Mouse (Mus musculus) liver, embryonic 13.5 days (tissue): ENCODE data around the gene Pagr1a. TPM values are rescaled to one million over a fixed set of nuclear protein-coding genes. Genes with fewer than 3 reads are reported as not detected.

Experiments used
- ATAC-seq: fragments of 200-750 bp; cut with Nextera tagmentation; 2 replicates; pipeline ENCODE4 v1.8.0; 2017; ENCODE audit warnings: low read depth, mild to moderate bottlenecking, moderate number of reproducible peaks, moderate library complexity
- DNase-seq: peaks from one replicate; pipeline ENCODE4 v3.0.0; 2022
- H3K27ac ChIP-seq: fragments of 300-500 bp; sonication (generic); 2 replicates; pipeline ENCODE4 v1.5.1; 2015; ENCODE audit warnings: moderate library complexity, mild to moderate bottlenecking, inconsistent platforms
- H3K27me3 ChIP-seq: fragments of 300-500 bp; sonication (generic); 2 replicates; pipeline ENCODE4 v1.6.1; 2015; ENCODE audit warnings: mild to moderate bottlenecking, inconsistent platforms
- H3K36me3 ChIP-seq: fragments of 300-500 bp; sonication (generic); 2 replicates; pipeline ENCODE4 v1.6.1; 2015; ENCODE audit warnings: mild to moderate bottlenecking, inconsistent platforms
- H3K4me1 ChIP-seq: fragments of 300-500 bp; sonication (generic); replicated peaks from 2 replicates; pipeline ENCODE4 v1.6.1; 2015; ENCODE audit warnings: inconsistent platforms
- H3K4me2 ChIP-seq: fragments of 300-500 bp; sonication (generic); 2 replicates; pipeline ENCODE4 v1.6.1; 2015; ENCODE audit warnings: inconsistent platforms, mild to moderate bottlenecking, moderate library complexity
- H3K4me3 ChIP-seq: fragments of 300-500 bp; sonication (generic); replicated peaks from 2 replicates; pipeline ENCODE4 v1.5.1; 2015; ENCODE audit warnings: mild to moderate bottlenecking, inconsistent platforms
- H3K9ac ChIP-seq: fragments of 300-500 bp; sonication (generic); 2 replicates; pipeline ENCODE4 v1.6.1; 2015; ENCODE audit warnings: mild to moderate bottlenecking, inconsistent platforms
- H3K9me3 ChIP-seq: fragments of 300-500 bp; sonication (generic); replicated peaks from 2 replicates; pipeline ENCODE4 v1.6.1; 2016; ENCODE audit warnings: inconsistent platforms
- WGBS: fragments of 180-500 bp; shearing (Covaris S2); methylation state at CpG from one replicate; pipeline ENCODE4 v1.1.7; 2015; ENCODE audit not compliant: insufficient replicate concordance; 5-methylcytosine and 5-hydroxymethylcytosine counted together
- microRNA-seq: library from miRNA; unstranded; fragments of <30 nt; microRNA quantifications from one replicate; pipeline ENCODE4, GENCODE M21; 2016
- polyA plus RNA-seq: library from polyadenylated mRNA; unstranded; fragments of >200 nt; fragmentation: Nextera tagmentation; extraction: Ambion mirVana; gene quantifications from 2 replicates; pipeline ENCODE4 v1.2.1, GENCODE M21; 2015

Pagr1a gene
- polyA plus RNA-seq, 1 experiment from 2014 or later = 50.1 TPM

GRCm38 (mm10) chr7:126967361-126967760 lies 49.8 kb downstream of the Pagr1a start:
- H3K4me1 ChIP-seq = no peaks in the 10 kb centered on the region
- no peak overlapping the region for H3K27ac ChIP-seq
- WGBS = 59% methylated on average over 6 of the region's 6 CpGs
- H3K4me2 ChIP-seq = no peak overlapping the region
- DNase-seq = no peak
- no peaks in the 10 kb centered on the region for H3K36me3 ChIP-seq
- ATAC-seq = no peak
- H3K9me3 ChIP-seq = no peaks in the 10 kb centered on the region
- H3K9ac ChIP-seq = no peak overlapping the region
- H3K4me3 ChIP-seq = no peak overlapping the region
- H3K27me3 ChIP-seq = peaks cover 17% of the 10 kb centered on the region

- no peaks in the 10 kb centered on the region for H3K9me3 ChIP-seq
- no peak overlapping the region for H3K27ac ChIP-seq
- no peak for ATAC-seq
- H3K36me3 ChIP-seq = no peaks in the 10 kb centered on the region
- H3K4me3 ChIP-seq = no peak overlapping the region
- H3K4me2 ChIP-seq = no peak overlapping the region
- peaks cover 21% of the 10 kb centered on the region for H3K27me3 ChIP-seq
- 43% methylated on average over 3 of the region's 3 CpGs for WGBS
- H3K4me1 ChIP-seq = no peaks in the 10 kb centered on the region
- H3K9ac ChIP-seq = no peak overlapping the region
- no peak for DNase-seq
These were observed 51.6 kb downstream of the Pagr1a start for GRCm38 (mm10) chr7:126965568-126965967.

Small RNAs within 50 kb of the gene (microRNA-seq; reads per million reads assigned to microRNA genes)
- not detected for gene Gm44343

Other genes with a start within 250 kb of the Pagr1a start
- 68.4 and 77.3 TPM in 2 replicates for gene Ypel3, start 240.4 kb downstream of the Pagr1a start, polyA plus RNA-seq
- 0.35 and 0.45 TPM in 2 replicates for gene Tbx6, start 235.9 kb downstream of the Pagr1a start, polyA plus RNA-seq
- 133 and 141 TPM in 2 replicates for gene Ppp4c, start 224.9 kb downstream of the Pagr1a start, polyA plus RNA-seq
- gene Fam57b, start 219.7 kb downstream of the Pagr1a start, polyA plus RNA-seq = 0.10 and 0.13 TPM in 2 replicates
- gene 4930451I11Rik, start 185.7 kb downstream of the Pagr1a start, polyA plus RNA-seq = not detected in 2 replicates
- gene Doc2a, start 169.9 kb downstream of the Pagr1a start, polyA plus RNA-seq = 0.12 and 0.29 TPM in 2 replicates
- gene Hirip3, start 155.4 kb downstream of the Pagr1a start, polyA plus RNA-seq = 17.8 and 18.9 TPM in 2 replicates
- 55.2 and 65.3 TPM in 2 replicates for gene Ino80e, start 155.0 kb downstream of the Pagr1a start, polyA plus RNA-seq
- 11.6 and 12.9 TPM in 2 replicates for gene Taok2, start 132.6 kb downstream of the Pagr1a start, polyA plus RNA-seq
- gene Tmem219, start 94.4 kb downstream of the Pagr1a start, polyA plus RNA-seq = 16.1 and 16.5 TPM in 2 replicates
- gene Kctd13, start 88.5 kb downstream of the Pagr1a start, polyA plus RNA-seq = 6.2 and 6.9 TPM in 2 replicates
- not detected in 2 replicates for gene Asphd1, start 67.8 kb downstream of the Pagr1a start, polyA plus RNA-seq
- 0.06 and 0.09 TPM in 2 replicates for gene Sez6l2, start 66.8 kb downstream of the Pagr1a start, polyA plus RNA-seq
- gene Cdipt, start 41.4 kb downstream of the Pagr1a start, polyA plus RNA-seq = 50.7 and 55.5 TPM in 2 replicates
- gene Cdiptos, start 41.3 kb downstream of the Pagr1a start, polyA plus RNA-seq = 0.37 and 0.65 TPM in 2 replicates
- gene Mvp, start 2.7 kb downstream of the Pagr1a start, polyA plus RNA-seq = 7.8 and 8.6 TPM in 2 replicates
- gene Pagr1b, start 868 bp downstream of the Pagr1a start, polyA plus RNA-seq = 0.27 TPM in 1 of 2 replicates, not detected in the other
- gene Gm42742, start 3.7 kb upstream of the Pagr1a start, polyA plus RNA-seq = 5.1 and 11.3 TPM in 2 replicates
- 0.22 and 0.47 TPM in 2 replicates for gene Prrt2, start 3.9 kb upstream of the Pagr1a start, polyA plus RNA-seq
- gene Maz, start 9.7 kb upstream of the Pagr1a start, polyA plus RNA-seq = 38.2 and 42.2 TPM in 2 replicates
- 109 and 122 TPM in 2 replicates for gene Kif22, start 25.1 kb upstream of the Pagr1a start, polyA plus RNA-seq
- gene Zg16, start 70.0 kb upstream of the Pagr1a start, polyA plus RNA-seq = not detected in 2 replicates
- gene AI467606, start 74.0 kb upstream of the Pagr1a start, polyA plus RNA-seq = 7.0 and 7.3 TPM in 2 replicates
- gene Qprt, start 104.9 kb upstream of the Pagr1a start, polyA plus RNA-seq = 44.4 and 49.1 TPM in 2 replicates
- 8.2 and 8.7 TPM in 2 replicates for gene Spn, start 120.5 kb upstream of the Pagr1a start, polyA plus RNA-seq
- 27.1 and 32.1 TPM in 2 replicates for gene Cd2bp2, start 178.7 kb upstream of the Pagr1a start, polyA plus RNA-seq
- 15.8 and 15.9 TPM in 2 replicates for gene Tbc1d10b, start 191.1 kb upstream of the Pagr1a start, polyA plus RNA-seq
- gene Mylpf, start 191.5 kb upstream of the Pagr1a start, polyA plus RNA-seq = 42.7 and 46.8 TPM in 2 replicates
- 8.3 and 9.0 TPM in 2 replicates for gene Zfp553, start 215.7 kb upstream of the Pagr1a start, polyA plus RNA-seq
- 9.7 and 9.8 TPM in 2 replicates for gene Sept1, start 215.8 kb upstream of the Pagr1a start, polyA plus RNA-seq
- gene Zfp771, start 226.9 kb upstream of the Pagr1a start, polyA plus RNA-seq = 19.0 and 20.6 TPM in 2 replicates
- 134 and 136 TPM in 2 replicates for gene Dctpp1, start 243.4 kb upstream of the Pagr1a start, polyA plus RNA-seq